Mouse (Mus musculus): ENCODE results near the gene Zdhhc20.

Gene Zdhhc20

GRCm38 (mm10) chr14:57825788-57826751 is 64.0 kb downstream of the Zdhhc20 start, which contains the start of the genes Ska3 and Mrpl57:
Gene Ska3, minus strand, starts transcription at chr14:57826185.
Gene Mrpl57, plus strand, starts transcription at chr14:57826234.
- DNase-seq (ENCODE audit: low spot score in 2 of 2) = peak; percentile 76 to 87

GRCm38 (mm10) chr14:57820839-57821238 is 69.2 kb downstream of the Zdhhc20 start:
- DNase-seq (ENCODE audit: low spot score in 2 of 2) = no peak

- peak in 1 of 2 experiments; percentile 22 for DNase-seq (ENCODE audit: low spot score in 2 of 2)
These were observed 78.2 kb downstream of the Zdhhc20 start for GRCm38 (mm10) chr14:57811844-57812243.

GRCm38 (mm10) chr14:57810886-57811285 is 79.2 kb downstream of the Zdhhc20 start:
- DNase-seq (ENCODE audit: low spot score in 2 of 2) = no peak

- DNase-seq (ENCODE audit: low spot score in 2 of 2) = no peak
These were observed 81.5 kb downstream of the Zdhhc20 start for GRCm38 (mm10) chr14:57808558-57808957.

- DNase-seq (ENCODE audit: low spot score in 2 of 2) = no peak
These were observed 86.3 kb downstream of the Zdhhc20 start for GRCm38 (mm10) chr14:57803731-57804130.

- DNase-seq (ENCODE audit: low spot score in 2 of 2) = peak; percentile 97 to 98
These were observed 91.8 kb downstream of the Zdhhc20 start, which contains the start of gene Sap18 for GRCm38 (mm10) chr14:57797991-57798931. Gene Sap18, plus strand, starts transcription at chr14:57798180.

GRCm38 (mm10) chr14:57797551-57797950 is 92.5 kb downstream of the Zdhhc20 start:
- peak in 1 of 2 experiments; percentile 7 for DNase-seq (ENCODE audit: low spot score in 2 of 2)

- DNase-seq (ENCODE audit: low spot score in 2 of 2) = no peak
These were observed 98.9 kb downstream of the Zdhhc20 start for GRCm38 (mm10) chr14:57791171-57791570.

- no peak for DNase-seq (ENCODE audit: low spot score in 2 of 2)
These were observed 100.3 kb downstream of the Zdhhc20 start for GRCm38 (mm10) chr14:57789759-57790158.

- no peak for DNase-seq (ENCODE audit: low spot score in 2 of 2)
These were observed 100.8 kb downstream of the Zdhhc20 start for GRCm38 (mm10) chr14:57789311-57789710.

GRCm38 (mm10) chr14:57787406-57787805 is 102.7 kb downstream of the Zdhhc20 start:
- no peak for DNase-seq (ENCODE audit: low spot score in 2 of 2)
